Mouse (Mus musculus): ENCODE measurements at regions not wholly inside any gene's neighbourhood (a gene's known extent, or its start where the extent isn't known, plus 50 kb on each side); places are given as distances from the start of the nearest gene placed in this dataset.

DNA sequence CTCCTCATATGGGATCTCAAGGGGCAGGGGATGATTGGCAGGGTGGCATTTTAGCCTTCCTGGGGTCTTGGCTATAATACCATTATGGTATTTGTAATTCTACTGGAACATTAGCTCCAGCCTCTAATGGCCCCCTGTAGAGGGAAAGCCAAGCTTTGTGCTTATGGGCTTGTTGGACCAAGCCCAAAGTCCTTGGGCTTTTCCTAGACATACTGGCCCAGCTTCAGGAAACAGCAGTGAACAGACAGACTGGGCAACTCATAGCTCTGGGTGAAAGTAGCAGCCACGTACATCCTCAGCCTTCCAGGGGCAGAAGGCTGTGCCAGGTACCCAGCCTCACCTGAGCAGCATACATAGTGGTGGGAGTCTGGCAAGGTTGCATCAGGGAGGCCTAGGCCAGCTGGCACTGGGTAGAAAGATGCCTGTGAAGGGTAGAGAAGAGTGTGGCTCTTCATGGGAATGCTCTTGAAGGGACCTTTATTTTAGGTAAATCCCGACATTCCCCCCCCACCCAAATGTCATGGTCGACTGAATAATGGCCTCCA is 108.1 kb upstream of the Neo1 start:
- DNase-seq, result no peak

DNA sequence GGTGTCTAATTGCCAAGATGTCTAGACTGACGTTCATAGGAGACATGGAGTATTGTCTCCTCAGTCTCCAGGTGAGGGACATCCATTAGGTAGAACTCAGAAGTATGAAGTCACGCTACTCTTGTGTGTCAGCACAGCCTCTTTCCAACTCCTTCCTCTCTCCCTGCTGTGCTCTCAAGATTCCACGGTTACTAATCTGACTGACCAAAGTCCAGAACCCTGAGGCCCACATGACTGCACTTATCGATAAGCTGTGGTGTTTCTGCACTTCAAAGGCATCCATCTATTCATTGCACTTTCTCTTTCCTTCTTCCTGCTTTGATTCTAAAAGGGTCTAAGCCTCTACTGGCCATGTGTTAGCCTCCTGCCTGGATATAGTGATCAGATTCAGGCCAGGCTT is 107.4 kb upstream of the Neo1 start:
- DNase-seq, result no peak

DNA sequence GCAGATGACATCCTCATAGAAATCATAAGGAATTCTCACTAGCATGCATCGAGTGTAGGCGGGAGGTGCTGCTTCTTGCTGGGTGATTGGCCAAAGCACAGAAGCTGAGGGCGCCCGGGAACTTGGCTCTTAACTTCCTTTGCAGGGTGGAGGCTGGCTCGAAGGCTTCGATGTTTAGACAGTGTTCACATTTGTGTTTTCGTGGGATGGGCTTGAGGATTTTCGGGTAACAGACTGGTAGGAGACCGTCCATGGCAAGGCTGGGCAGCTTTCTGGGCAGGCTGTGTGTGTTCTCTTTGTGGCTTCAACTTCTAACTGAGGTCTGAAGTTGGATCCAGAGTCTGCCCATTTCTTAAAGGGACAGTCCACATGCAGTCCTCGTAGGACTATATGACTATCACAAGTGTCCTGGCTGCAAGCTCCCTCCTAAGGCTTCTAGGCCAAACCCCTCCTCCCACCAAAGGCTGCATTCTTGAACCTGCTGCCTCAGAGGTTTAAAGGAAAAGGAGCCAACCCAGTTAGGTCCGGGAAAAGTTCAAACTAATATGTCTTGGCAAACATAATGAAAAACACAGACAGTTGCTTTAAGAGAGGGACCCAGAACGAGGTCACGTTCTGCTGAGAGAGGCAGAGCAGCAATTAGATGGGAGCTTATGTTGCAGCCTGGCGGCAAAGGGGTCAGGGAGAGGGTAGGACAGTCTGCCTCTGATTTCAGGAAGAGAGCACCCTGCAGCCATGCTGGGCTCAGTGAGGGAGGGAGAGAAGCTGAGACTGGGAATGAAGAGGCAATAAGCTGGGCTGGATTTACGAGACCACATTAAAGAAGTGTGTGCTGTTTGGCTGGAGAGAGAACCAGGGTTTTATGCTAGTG is 98.2 kb upstream of the Neo1 start:
- DNase-seq, result peak; percentile 57

DNA sequence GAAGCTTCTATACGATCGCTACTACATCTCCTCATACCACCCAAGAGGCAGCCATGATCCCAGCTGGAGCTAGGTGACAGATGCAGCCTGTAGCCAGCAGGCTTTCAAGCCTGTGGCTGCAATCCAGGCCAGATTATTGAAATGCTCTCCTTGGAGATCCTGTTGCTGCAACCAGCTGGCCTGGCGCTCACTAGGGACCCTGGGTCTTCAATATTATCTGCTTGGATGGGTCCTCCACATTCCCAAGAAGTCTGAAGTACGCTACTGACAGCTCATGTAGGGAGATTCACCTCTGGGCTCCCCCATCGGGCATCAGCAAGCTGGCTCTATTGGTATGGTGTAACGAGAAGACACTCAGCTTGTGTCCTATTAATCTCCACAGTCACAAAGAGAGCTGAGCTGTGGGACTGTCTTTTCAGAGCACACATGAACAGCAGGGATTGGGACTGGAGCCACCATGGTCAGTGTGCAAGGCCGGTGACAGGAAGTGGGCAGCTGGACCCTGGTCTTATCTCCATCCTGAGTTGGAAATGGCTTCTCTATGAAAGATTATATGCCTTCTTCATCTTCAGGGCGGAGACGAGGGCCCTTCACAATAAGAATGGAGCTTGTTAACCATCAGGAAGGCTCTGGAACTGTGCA is 93.6 kb upstream of the Neo1 start:
- DNase-seq, result no peak

DNA sequence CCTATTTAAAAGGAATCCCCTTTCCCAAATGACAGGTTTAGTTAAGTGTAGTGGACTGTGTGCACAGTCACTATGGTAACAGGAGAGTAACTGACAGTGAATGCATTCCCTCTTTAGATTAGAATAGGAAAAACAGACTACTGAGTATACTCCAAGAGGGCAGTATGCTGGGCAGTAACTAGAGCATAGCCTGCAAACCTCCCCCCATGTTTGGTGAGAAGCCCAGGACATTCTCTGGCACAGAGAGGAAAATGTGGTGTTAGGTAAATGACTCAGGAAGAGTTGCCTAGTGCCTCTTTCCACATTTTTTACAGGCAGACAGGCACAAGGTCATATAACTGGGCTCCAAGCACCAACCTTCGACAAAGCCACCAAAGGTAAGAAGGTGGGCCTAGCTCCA is 93.0 kb upstream of the Neo1 start:
- DNase-seq, result no peak

DNA sequence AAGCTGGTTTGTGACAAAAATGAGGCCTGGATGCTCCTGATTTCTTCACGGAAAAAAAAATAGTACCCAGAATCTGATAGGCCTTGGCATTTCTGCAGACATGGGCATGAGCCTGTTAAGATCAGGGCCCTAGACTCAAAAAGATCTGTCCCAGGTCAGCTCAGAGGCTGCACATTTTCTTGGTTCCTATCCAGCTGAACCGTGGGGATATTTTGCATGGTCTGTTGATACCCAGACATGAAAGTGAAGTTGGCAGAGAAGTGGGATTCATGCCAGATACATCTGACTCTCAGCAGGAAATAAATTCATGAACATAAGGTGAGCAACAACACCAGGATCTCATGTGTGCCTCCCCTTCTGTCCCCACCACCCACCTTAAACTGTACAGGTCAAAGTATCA is 91.8 kb upstream of the Neo1 start:
- DNase-seq, result peak; percentile 7

DNA sequence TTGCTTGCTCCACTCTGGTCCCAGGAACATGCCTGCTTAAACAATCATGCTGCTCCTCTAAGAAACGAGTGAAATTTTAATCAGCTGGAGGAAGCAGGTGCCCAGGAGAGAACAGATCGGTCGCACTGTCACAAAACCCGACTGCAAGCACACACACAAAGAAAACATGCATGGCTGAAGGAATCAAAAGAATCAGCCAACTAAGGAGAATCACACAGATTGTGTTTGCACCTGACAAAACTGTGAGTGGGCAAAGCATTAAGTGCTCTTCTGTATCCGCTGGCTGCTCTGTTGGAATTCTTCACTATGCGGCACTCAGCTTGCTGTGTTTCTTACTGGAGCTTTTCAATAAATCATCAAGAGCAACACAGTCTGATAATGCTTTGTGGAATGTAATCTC is 89.6 kb upstream of the Neo1 start:
- no peak for DNase-seq

DNA sequence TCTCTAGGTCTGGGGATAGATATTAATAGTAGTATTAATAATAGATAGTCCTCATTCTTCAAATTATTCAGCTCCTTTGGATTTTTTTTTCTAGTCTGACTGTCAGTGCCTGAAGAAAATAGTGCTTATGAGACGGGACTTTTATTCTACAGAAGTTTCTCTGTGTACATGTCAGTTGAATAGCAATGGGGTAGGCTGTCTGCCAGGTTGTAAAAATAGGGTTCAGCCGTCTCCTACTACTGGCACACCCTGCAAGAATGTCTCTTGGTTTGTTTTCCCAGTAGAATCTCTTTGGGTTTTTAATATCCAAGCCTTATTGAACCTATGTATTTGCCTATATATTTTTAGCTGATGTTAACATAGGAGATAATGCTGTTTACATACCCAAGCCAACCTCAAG is 80.3 kb upstream of the Neo1 start:
- peak; percentile 27 for DNase-seq

DNA sequence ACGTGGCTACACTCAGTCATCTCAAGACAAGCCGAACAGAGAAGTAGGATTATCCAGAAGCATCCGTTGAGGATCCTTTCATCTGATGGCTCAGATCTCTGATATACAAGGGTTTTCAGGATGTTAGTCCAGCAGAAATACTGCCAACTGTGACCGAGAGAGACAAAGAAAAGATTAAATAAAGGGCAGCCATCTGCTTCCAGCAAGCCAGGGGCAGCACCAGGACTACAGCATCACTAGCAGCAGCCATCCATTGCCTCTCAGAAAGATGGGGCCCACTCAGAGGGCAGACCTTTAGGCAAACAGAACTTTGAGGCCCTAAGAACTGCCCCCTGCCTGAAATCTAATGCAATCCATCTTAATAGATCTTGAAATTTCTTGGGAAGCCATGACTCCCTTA is 77.6 kb upstream of the Neo1 start:
- DNase-seq, result no peak

DNA sequence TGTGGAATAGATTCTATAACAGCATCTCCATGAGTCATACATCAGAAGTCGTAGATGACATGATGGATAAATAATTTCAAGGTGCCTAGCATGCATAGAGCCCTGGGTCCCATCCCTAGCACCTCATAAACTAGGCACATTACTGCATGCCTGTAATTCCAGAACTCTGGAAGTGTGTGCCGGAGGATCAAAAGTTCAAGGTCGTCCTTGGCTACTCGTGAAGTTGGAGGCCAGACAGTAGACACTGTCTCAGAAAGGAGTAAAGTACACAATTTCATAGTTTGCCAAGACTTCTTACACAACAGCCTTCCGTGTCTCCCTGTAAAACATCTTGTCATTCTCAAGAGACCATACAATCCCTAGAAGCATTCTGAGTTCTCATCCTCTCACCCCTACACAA is 63.5 kb upstream of the Neo1 start:
- DNase-seq, result no peak

DNA sequence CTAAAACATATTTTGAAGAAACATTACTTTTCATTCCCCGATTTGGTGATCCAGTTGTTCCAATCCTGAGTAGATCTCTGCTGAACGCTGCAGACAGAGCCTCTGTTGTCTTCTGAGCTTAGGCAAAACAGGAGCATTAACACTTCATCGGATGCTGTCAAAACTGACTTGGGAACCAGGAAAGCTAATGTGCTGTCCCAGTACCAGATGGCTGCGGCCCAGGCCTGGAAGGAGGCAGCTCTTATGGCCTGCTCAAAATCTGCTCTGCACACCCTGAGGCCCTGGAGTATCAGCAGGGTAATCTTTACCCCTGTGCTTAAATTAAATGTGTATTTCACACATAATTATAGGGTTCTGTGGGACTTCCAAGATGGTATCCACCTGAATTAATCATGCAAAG is 61.3 kb upstream of the Neo1 start:
- DNase-seq, result no peak

DNA sequence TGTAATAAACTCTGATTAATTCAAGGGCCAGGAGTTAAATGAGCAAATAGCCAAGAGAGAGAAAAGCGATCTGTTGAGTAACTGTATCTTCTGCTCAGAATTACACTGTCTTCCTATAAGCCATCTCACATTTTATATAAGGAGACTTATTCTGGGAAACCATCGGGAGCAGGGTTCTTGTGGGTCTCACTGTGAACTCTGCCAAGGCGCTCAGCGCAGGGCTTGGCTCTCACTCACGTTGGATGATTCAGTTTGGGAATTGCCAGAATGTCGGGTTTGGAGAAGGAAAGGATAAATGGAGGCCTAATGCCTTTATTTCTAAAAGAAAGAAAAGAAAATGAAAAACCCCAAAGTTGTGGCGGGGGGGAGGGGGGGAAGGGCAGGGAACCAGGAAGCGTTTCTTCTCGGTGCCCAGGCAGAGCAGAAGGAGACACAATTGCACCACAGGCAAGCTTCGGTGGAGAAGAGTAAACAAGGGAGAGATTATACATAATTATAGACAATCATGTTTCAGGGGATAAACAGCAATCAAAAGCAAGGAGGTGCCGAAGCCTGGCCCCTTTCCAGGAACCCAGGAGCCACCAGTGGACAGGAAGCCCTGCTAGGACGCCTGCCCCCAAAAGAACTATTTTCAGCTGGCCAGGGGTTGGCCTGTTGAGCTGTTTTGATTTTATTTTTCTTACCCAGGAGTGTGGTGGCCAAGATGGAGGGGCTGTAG is 60.5 kb upstream of the Neo1 start:
- no peak for DNase-seq

DNA sequence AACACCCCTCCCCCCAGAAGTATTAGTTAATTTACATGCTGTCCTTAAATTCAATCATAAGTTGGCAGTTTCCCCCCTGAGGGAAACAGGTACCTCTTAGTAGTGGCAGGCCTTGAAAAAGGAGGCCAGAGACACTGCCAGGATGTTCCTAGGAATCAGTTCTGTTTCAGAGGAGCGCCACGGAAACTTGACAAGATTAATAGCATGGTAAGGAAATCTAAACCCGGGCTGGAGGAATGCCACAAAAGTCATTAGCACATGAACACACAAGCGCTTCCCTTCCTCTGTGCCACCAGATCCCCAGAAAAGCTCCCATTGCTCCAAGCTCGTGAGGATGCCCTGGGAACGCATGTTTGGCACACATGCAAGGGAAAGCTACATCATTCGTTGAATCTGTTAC is 59.4 kb upstream of the Neo1 start:
- DNase-seq, result no peak

DNA sequence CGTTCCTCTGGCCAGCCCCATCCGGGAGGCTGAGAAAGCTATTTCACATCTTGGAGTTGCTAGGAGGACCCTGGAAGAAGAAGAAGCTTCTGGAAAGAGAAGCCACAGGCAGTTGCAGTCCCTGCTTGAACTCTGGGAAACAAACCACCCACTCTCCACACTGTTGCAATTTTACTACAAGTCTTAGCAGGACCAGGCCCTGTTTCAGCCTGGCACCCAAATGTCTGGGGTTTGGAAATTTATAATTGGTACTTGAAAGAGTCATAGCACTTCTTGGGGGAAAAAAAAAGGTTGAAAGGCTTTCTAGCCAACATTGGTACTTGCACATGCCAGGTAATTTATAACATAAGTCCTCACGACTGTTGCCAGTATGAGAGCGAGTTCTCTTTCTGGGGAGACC is 57.9 kb upstream of the Neo1 start:
- DNase-seq, result no peak

DNA sequence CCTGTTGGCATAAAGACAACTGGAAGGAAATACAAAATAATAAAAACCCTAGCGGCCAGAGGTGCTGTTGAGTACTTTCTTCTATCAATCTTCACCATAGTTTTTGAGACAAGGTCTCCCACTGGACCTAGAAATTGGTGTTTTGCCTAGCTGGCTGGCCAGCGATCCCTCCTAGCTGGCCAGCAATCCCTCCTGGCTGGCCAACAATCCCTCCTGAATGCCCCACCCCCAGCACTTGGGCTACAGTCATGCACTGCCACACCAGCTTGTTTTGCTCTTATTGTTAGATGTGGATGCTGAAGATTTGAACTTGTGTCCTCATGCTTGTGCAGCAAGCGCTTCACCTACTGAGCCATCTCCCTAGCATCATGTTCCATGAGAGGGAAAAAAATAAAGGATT is 54.9 kb upstream of the Neo1 start:
- peak; percentile 8 for DNase-seq

DNA sequence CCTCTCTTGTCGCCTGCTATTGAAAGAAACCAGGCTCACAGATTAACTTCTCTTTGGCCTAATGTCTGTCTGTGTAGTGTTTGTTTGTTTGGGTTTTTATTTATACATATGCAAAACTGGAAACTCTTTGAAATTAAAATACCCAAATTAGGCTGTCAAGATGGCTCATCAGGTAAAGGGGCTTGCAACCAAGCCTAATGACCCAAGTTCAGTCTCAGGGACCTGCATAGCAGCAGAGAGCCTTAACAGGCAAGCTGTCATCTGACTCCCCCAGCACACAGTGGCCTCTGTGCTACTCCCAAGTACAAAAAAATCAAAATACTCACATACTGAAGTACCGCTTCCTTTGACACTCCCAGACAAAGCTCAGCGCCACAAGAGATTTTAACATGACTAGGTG is 51.5 kb upstream of the Neo1 start:
- DNase-seq, result no peak

DNA sequence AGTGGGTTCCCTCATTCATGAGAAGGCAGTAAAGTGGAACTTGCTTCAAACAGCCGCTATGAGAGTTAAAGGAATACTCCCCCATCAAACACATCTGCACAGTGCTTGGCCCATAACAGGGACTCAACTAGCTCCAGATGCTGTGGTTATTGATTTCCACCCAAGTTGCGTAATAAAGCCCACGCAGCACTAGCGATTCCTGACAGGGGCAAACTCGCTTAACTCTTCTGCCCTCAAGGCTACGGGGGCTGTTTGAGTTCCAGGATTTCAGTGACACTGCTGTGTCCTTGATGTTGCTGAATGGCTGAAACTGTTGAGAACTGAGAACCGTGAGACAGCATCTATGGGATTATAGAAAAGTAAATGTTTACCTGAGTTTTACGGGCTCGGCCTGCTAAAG is 50.9 kb upstream of the Neo1 start:
- no peak for DNase-seq

DNA sequence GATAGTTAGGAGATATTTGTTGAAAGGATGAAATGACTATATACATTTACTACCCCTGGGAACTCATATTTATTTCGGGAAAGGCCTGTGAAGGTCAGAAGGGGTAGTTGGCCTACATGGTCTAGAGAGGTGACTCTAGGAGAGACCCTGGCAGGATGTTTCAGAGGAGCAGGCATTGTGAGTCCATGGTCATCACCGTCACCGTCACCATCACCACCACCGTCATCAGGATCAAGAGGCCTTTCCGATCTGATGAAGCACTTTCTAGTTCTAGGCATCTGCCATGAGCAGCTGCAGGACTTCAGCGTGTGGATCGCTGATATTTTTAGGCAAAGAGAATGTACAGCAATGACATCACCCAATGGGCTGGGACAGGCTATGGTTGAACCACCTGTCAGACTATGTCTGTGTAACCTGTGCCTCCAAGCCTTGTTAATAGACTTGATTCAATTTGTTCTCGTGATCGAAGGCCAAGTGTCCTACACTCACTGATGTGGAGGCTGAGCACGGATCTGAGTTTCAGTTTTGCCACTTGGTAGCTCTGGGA is 50.4 kb upstream of the Neo1 start:
- DNase-seq, result no peak

Data from kidney, postnatal 14 days (tissue).